Mouse (Mus musculus) R1 (cell line): ENCODE results near the gene Adam8.

ENCODE experiments used
- DNase-seq: peaks from one replicate; pipeline ENCODE4 v3.0.0-alpha.2; 2018; ENCODE audit warnings: low read depth, low spot score

Adam8 gene

DNA sequence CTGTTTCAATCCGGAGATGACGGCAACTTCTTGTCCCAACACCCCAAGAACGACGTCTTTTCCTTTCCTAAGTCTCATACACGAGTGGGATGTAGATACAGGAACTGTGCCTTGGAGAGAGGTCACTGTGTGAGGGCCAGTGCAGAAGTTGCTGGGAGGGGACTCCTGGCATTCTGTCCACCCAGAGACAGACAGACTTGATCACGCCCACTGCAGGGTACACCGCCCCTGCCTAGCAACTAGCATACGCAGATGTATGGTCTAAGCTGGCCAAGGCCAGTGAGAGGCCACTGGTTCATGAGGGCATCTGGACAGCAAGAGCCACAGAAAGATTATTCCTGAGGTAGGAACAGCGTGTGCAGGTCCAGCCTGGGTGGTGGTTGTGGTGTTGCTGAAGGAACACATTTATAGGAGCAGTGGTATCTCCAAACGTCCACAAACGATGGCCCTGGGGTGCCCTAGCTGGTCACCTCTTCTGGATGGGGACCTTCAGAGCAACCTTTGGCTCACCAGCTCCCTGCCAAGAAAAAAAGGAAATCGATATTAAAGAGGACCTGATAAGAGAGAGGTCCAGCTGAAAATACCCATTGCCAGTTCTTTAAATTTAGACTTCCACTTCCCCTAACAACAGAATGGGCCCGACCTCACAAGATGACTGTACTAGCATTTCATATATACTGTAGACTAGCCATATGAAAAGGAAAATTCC, 13.2 kb downstream of the Adam8 start:
- DNase-seq, result no peak

DNA sequence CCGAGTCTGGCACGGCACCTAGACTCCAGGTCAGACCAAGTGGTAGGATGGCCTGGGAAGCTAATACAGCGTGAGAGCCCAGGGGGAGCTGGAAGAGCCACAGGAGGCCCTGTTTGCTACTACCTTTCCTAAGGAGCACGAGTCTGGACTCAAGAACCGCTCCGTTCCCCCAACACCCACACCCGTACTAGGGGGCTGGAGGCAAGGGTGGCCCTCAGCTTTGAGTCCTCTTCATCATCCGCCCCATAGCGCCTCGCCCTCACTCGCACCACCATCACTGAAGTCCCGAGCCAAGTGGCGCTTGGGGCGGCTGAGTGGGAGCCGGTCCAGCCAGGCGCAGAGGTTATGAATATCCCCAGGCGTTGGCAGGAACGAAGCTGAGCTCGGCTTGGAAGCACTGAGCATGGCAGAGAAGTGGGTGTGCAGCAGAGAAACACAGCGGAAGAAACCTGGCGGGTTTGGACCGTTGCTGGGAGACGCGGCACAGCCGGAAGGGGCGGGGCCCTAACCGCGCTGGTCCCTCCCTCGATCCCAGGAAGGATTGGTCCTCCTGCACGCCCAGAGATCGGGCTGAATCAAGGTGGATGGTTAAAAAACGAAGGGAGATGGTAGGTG, 14.0 kb downstream of the Adam8 start, which contains the start of gene 6430531B16Rik:
6430531B16Rik (minus strand) TSS at position 478 of the 615 bp plus-strand sequence.
- DNase-seq, result peak; percentile 87

DNA sequence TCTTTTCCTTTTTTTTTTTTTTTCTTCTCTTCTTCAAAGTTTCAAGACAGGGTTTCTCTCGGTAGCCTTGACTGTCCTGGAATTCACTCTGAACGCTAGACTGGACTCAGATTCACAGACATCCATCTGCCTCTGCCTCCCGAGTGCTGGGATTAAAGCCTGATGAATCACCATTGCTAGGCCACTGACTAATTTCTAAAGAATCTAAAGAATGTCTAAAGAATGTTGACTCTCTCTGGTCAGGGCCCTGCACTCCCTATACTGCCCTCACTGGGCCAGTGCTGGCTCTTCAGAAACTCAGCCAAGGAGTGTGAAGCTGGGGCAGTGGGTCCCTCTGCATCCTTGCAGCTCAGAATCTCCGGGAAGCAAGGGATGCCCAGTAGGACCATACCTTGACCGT, 16.9 kb downstream of the Adam8 start:
- peak; percentile 78 for DNase-seq

DNA sequence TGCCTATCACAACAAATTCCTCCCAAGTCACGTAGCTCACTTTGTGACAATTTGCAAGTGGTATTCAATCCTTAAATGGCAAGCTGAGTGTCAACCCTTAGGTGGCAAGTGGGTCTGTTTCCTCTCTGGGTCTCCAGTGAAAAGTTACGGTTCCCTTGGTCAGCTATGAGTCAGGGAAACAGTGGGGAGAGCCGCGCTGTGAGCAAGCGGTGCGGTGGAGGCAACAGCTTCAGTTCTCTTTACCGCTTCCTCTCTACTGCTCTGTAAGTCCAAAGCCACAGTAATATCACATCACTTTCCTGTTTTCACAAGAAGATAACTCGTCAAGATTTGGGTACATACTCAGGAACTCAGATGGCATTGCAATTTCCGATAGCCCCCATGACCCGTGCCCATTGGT, 18.1 kb downstream of the Adam8 start:
- DNase-seq, result no peak

GRCm38 (mm10) chr7:139972923-139973331, 19.4 kb downstream of the Adam8 start:
- DNase-seq, result peak; percentile 65

GRCm38 (mm10) chr7:139971436-139971835, 20.9 kb downstream of the Adam8 start:
- DNase-seq, result no peak

DNA sequence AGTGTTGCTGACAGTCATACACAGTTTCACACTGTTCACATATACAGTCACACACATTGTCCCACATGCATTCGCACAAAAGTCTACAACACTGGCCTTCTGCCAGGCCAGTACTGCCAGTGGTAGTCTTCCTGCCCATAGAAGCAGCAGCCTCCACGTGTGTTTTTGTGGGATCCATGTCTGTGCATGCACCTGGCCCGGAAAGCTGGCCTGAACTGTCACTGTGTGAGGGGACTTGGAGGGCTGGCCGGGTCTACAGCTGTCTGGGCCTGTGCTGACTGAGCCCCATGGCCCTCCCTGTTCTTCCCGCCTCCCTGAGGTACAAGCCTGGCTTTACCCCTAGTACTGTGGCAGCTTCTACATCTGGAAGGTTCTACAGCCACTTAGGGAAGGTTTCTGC, 21.4 kb downstream of the Adam8 start:
- DNase-seq, result no peak

GRCm38 (mm10) chr7:139970216-139970919, 22.0 kb downstream of the Adam8 start:
- DNase-seq, result no peak

- peak; percentile 85 for DNase-seq
Measured at GRCm38 (mm10) chr7:139969348-139970130, 22.8 kb downstream of the Adam8 start.

DNA sequence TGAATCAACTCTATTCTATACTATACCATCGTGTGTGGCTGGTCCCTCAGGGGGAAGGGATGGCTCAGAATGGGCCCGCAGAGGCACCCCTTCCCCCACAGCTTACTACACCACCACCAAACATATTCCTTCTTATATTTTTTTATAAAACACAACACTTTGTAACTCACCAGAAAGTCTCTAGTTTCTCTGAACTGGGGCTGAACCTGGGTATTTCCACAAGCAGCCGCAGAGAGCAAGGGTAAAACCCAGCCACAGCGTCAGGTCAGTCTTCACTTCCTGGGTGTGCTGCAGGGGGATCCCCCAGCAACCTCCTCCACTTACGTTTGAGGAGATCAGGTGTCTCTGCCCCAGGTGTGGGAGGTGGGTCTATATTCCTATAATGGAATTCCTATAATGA, 23.9 kb downstream of the Adam8 start:
- no peak for DNase-seq

DNA sequence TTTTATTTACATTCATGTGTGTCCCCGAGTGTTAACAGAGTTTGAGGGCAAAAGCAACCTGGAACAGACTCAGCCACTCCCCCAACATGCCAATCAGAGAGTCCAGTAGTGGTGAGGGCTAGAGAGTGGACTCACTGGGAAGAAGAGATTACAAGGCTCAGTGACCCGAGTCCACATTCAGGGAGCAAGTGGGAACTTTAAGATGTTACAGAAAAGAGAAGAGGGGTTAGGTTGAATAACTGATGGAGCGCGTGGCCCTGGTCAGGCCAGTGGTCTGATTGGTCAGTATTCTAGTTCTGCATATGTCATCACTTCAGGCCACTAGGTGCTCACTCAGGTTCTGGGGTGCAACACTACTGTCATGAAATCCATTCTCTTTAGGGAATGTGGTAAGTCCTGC, 25.2 kb downstream of the Adam8 start:
- no peak for DNase-seq

GRCm38 (mm10) chr7:139963814-139964213, 28.5 kb downstream of the Adam8 start:
- DNase-seq, result no peak

- DNase-seq, result no peak
Measured at GRCm38 (mm10) chr7:139961141-139961540, 31.2 kb downstream of the Adam8 start.

DNA sequence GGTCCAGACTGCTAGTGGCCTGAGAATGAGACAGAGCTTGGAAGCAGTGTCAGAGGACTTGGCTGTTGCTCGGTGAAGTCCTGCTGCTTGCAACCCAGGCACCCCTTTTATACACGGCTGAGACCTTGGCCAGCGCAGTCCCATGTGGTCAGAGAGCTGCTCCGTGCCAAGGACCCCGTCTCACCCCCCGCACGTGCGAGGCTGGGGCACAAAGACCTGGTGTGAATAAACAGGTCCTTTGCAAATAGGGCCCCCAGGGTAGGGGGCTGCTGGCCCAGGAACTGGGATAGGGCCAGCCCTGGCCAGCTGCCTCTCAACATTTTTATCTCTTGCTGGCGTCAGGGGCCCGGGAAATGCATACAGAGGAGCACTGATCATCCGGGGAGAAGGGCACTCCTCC, 34.4 kb downstream of the Adam8 start:
- DNase-seq, result no peak

DNA sequence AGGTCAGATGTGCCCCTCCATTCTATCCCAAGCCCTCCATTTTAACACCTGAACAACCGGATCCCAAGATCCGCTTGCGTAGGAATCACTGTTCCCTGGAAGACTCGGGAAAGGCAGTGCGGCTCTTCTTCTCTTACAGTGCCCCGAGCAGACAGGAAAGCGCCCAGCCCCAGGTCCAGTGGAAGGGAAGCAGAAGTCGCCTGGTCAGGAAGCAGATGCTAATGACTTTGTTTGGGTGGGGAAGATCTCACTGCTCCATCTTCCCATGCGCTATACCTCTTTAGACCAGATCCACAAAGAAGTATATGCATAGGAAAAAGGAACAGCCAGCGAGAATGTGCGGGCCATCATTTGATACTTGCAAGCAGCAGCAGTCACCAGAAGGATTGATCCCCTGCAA, 34.9 kb downstream of the Adam8 start:
- no peak for DNase-seq

DNA sequence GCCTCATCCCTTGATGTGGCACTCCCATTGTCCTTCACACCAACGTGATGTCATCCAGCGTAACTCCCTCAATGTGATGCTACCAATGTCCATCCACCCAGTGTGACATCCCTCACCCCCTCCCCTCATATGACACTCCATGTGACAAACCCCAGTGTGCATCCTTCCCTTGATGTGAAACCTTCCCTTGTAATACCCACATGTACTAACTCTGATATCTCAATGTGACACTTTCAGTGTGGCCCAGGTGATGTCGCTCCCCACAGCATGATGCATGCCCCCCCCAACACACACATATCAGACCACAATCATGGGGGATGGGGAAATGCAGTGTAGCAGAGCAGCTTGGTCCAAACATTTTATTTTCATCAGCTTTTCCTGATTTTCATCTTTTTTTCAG, 35.7 kb downstream of the Adam8 start:
- DNase-seq, result no peak

DNA sequence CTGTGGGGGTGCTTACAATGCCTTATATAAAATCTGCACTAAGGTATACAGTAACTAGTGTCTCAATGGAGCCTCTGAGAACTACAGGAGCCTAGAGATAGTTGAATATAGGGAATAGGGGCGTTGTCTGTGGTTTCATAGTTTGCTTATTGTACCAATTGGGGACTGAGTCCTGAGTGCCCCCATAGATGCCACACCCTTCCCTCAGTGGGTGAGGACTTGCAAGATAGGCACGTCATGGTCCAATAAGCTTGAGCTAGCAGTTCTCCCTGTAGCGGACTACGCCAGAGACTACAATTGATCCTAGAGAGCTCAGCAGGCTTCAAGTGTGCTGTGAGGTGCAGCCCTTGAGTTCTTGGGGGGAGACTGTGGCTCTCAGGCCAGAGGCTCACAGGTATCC, 36.9 kb downstream of the Adam8 start:
- DNase-seq, result no peak

- DNase-seq, result peak; percentile 89
Measured at GRCm38 (mm10) chr7:139951991-139952633, 40.2 kb downstream of the Adam8 start.

DNA sequence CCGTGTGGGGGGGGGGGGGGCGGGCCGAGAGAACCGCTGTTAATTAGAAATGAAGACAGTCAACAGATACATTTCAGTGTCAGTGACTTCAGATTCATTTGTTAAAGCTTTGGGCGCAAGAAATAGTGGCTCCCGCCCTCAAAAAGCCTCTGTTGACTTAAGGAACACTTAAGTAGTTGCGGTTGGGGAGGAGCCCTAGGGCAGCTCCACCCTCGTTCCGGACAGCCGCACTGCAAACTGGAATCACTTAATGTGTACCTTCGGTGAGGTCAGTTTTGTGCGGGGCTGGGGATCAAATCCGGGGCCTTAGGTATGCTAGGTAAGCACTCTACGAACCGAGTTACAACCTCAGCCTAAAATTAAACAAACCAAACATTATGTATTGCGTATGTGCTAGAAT, 41.3 kb downstream of the Adam8 start:
- peak; percentile 89 for DNase-seq

DNA sequence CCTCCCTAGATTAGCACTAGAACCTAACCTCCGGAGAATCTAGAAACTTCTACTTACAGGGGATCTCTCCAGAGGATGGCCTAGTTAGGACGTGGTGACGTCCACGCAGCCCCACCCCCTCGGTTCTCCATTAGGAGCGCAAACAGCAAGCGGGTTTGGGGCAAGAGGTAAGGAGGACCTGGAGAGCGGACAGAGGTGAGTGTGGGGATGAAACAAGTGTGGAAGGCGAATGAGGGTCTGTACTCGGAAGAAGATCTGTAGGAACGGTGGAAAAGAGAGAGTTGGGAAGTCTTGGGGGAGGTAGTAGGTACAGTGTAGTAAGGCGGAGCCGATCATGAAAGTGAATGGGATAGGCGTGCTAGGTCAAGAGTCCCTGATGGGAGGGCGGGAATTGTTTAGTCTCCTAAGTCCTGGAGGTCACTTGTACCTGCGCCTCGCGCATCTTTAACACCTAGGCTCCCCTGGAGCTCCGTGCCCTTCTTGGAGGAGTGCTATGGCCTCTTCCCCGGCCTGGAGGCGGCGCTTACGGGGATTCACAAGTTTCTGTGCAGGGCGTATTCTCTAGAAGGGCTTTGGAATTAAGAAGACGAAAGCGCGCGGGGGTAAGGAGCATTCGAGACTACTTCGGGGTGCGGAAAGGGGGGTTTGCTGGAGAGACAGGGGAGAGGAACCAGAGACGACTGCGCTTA, 41.9 kb downstream of the Adam8 start:
- DNase-seq, result peak; percentile 94

DNA sequence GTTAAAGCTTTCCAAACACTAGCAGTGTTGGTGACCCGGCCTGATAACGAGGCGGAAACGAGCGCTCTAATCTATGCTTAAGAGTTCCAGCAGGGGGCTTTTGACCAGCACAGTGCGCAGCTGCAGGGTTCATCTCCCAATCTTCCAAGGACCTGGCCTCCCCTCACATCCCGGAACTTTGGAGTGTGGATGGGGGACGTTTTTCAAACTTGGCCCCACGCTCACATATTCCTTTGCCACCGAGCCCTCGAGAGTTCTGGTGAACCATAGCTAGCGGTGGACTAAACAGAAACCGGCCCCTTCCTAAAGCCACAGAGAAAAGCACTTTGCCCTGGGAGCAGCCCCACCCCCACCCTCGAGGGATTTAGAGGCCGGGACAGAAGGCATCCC, 42.5 kb downstream of the Adam8 start:
- peak; percentile 96 for DNase-seq
